ENCODE assay signal across 20 mouse cellular contexts in genomic region chr7:19247511-19247910, GRCm38 (mm10). TPM values are rescaled to one million over a fixed set of nuclear protein-coding genes. Genes with fewer than 3 reads are reported as not detected.
DNase-seq lines count a peak whose midpoint lies in the region; ATAC-seq and TF ChIP-seq lines count a peak whose summit lies in the region.
"Had no signal": no experiment of that assay in that cellular context is flagged by ENCODE, and none has a peak within 500 bp of the region (broad histone marks: within the 10 kb centered on the region; RNA-seq: fewer than 3 reads in every experiment).

No protein-coding gene starts in this region.

- H3K4me1 ChIP-seq in liver, embryonic 12.5 days = peaks cover 58% of the 10 kb centered on the region
- H3K4me1 ChIP-seq in liver, postnatal 0 days (ENCODE audit: insufficient read depth) = peaks cover 8% of the 10 kb centered on the region
- peaks cover 55% of the 10 kb centered on the region for H3K4me1 ChIP-seq in liver, embryonic 13.5 days (replicated peaks)
- peaks cover 30% of the 10 kb centered on the region for H3K4me1 ChIP-seq in liver, embryonic 16.5 days (ENCODE audit: control insufficient read depth, low read depth, low read length)
- H3K4me1 ChIP-seq: embryonic facial prominence, embryonic 13.5 days; forebrain, embryonic 12.5 days; heart, embryonic 15.5 days had no signal

- no peaks in the 10 kb centered on the region for H3K9me3 ChIP-seq in liver, embryonic 12.5 days (replicated peaks)
- no peaks in the 10 kb centered on the region for H3K9me3 ChIP-seq in liver, postnatal 0 days (ENCODE audit: low read length)
- H3K9me3 ChIP-seq in liver, embryonic 13.5 days (replicated peaks) = no peaks in the 10 kb centered on the region
- no peaks in the 10 kb centered on the region for H3K9me3 ChIP-seq in liver, embryonic 16.5 days (replicated peaks; ENCODE audit: control insufficient read depth, low read length)
- H3K9me3 ChIP-seq: embryonic facial prominence, embryonic 13.5 days; forebrain, embryonic 12.5 days; heart, embryonic 15.5 days; hindbrain, embryonic 13.5 days had no signal

- TF ChIP-seq CTCF in liver, postnatal 0 days (IDR thresholded peaks at IDR 0.05; ENCODE audit: low read depth) = no peak

- peak overlapping the region; percentile 28 for H3K9ac ChIP-seq in liver, embryonic 12.5 days
- no peak overlapping the region for H3K9ac ChIP-seq in liver, postnatal 0 days (replicated peaks)
- H3K9ac ChIP-seq in liver, embryonic 13.5 days = peak overlapping the region; percentile 43; the same call in 1 of the 2 replicates
- no peak overlapping the region; the same call in 1 of the 2 replicates for H3K9ac ChIP-seq in liver, embryonic 16.5 days (ENCODE audit: low read depth, low read length)
- H3K9ac ChIP-seq: embryonic facial prominence, embryonic 13.5 days; forebrain, embryonic 12.5 days; heart, embryonic 15.5 days; hindbrain, embryonic 13.5 days had no signal

- no peak for ATAC-seq in liver, embryonic 12.5 days
- no peak for ATAC-seq in liver, postnatal 0 days
- no peak for ATAC-seq in liver, embryonic 13.5 days (ENCODE audit: low read depth)
- ATAC-seq in liver, embryonic 16.5 days (ENCODE audit: low read depth) = no peak
- ATAC-seq: forebrain, embryonic 16.5 days; hindbrain, postnatal 0 days had no signal

- DNase-seq in liver, postnatal 0 days = no peak
- DNase-seq in liver, embryonic 13.5 days = peak; percentile 51
- no peak for DNase-seq in left cerebral cortex, postnatal 14 days (ENCODE audit: low spot score in 2 of 2)
- DNase-seq in frontal cortex, postnatal 25 days (ENCODE audit: low spot score in 2 of 2) = no peak
- DNase-seq: adrenal gland, postnatal 10 days; cerebellum, adult 18-20 months; cerebellum, adult 9-11 months; cerebellum, postnatal 36 days; heart, adult 11 months; heart, postnatal 14 days had no signal

- no peak overlapping the region for H3K4me3 ChIP-seq in liver, embryonic 12.5 days
- no peak overlapping the region for H3K4me3 ChIP-seq in liver, postnatal 0 days (ENCODE audit: low read depth, low read length)
- no peak overlapping the region for H3K4me3 ChIP-seq in liver, embryonic 13.5 days (replicated peaks)
- H3K4me3 ChIP-seq in liver, embryonic 16.5 days (ENCODE audit: low read depth, low read length) = no peak overlapping the region
- H3K4me3 ChIP-seq: embryonic facial prominence, embryonic 13.5 days; forebrain, embryonic 12.5 days; heart, embryonic 15.5 days; hindbrain, embryonic 13.5 days had no signal

- no peaks in the 10 kb centered on the region for H3K27me3 ChIP-seq in liver, embryonic 12.5 days (replicated peaks)
- no peaks in the 10 kb centered on the region for H3K27me3 ChIP-seq in liver, postnatal 0 days (ENCODE audit: insufficient read depth, low read length)
- no peaks in the 10 kb centered on the region for H3K27me3 ChIP-seq in liver, embryonic 13.5 days
- H3K27me3 ChIP-seq in liver, embryonic 16.5 days (ENCODE audit: control insufficient read depth, insufficient read depth, low read depth, low read length) = no peaks in the 10 kb centered on the region
- H3K27me3 ChIP-seq: embryonic facial prominence, embryonic 13.5 days; forebrain, embryonic 12.5 days; heart, embryonic 15.5 days; hindbrain, embryonic 13.5 days had no signal

- H3K4me2 ChIP-seq in liver, embryonic 12.5 days = peak overlapping the region; percentile 42; the same call in 1 of the 2 replicates
- H3K4me2 ChIP-seq in liver, postnatal 0 days (ENCODE audit: low read depth, low read length) = no peak overlapping the region; the same call in 1 of the 2 replicates
- peak overlapping the region; percentile 51 for H3K4me2 ChIP-seq in liver, embryonic 13.5 days
- no peak overlapping the region for H3K4me2 ChIP-seq in liver, embryonic 16.5 days (ENCODE audit: low read depth, low read length)
- H3K4me2 ChIP-seq: embryonic facial prominence, embryonic 13.5 days; forebrain, embryonic 12.5 days; heart, embryonic 15.5 days; hindbrain, embryonic 13.5 days had no signal

- peaks cover 31% of the 10 kb centered on the region for H3K36me3 ChIP-seq in liver, embryonic 12.5 days
- H3K36me3 ChIP-seq in liver, postnatal 0 days (replicated peaks; ENCODE audit: insufficient read depth, low read length) = peaks cover 18% of the 10 kb centered on the region
- peaks cover 28% of the 10 kb centered on the region for H3K36me3 ChIP-seq in liver, embryonic 13.5 days
- peaks cover 3% of the 10 kb centered on the region; the same call in 1 of the 2 replicates for H3K36me3 ChIP-seq in liver, embryonic 16.5 days (ENCODE audit: control insufficient read depth, insufficient read depth)

- WGBS in liver, embryonic 12.5 days (ENCODE audit: insufficient replicate concordance) = 68% methylated on average over 2 of the region's 2 CpGs
- 70% methylated on average over 2 of the region's 2 CpGs for WGBS in liver, postnatal 0 days (ENCODE audit: insufficient replicate concordance)
- WGBS in liver, embryonic 13.5 days (ENCODE audit: insufficient replicate concordance) = 82% methylated on average over 2 of the region's 2 CpGs
- 74% methylated on average over 2 of the region's 2 CpGs for WGBS in liver, embryonic 16.5 days (ENCODE audit: insufficient replicate concordance)

- intact Hi-C loops in left cerebral cortex, postnatal 14 days (cut with DNase I) = no loop called here

- no peak for TF ChIP-seq EP300 in liver, postnatal 0 days (IDR thresholded peaks at IDR 0.05; ENCODE audit: low read depth)

- H3K27ac ChIP-seq in liver, embryonic 12.5 days = peak overlapping the region; percentile 73
- no peak overlapping the region for H3K27ac ChIP-seq in liver, postnatal 0 days (ENCODE audit: low read depth)
- H3K27ac ChIP-seq in liver, embryonic 13.5 days = peak overlapping the region; percentile 88
- peak overlapping the region; percentile 71; the same call in 1 of the 2 replicates for H3K27ac ChIP-seq in liver, embryonic 16.5 days (ENCODE audit: low read length)
- H3K27ac ChIP-seq: embryonic facial prominence, embryonic 13.5 days; forebrain, embryonic 12.5 days; heart, embryonic 15.5 days; hindbrain, embryonic 13.5 days; hindbrain, postnatal 0 days had no signal

RNA-seq across cellular contexts. Expression of gene Opa3, which starts 19.4 kb away (rescaled TPM):
- 22.1 and 23.3 TPM in 2 replicates for polyA plus RNA-seq in liver, embryonic 12.5 days (2016; fragmentation: Nextera tagmentation; extraction: Ambion mirVana)
- polyA plus RNA-seq in liver, postnatal 0 days (2015; fragmentation: Nextera tagmentation; extraction: Ambion mirVana) = 8.7 and 9.7 TPM in 2 replicates
- polyA plus RNA-seq in liver, embryonic 13.5 days (2015; fragmentation: Nextera tagmentation; extraction: Ambion mirVana) = 17.3 and 18.8 TPM in 2 replicates
- 13.2 and 14.3 TPM in 2 replicates for polyA plus RNA-seq in liver, embryonic 16.5 days (2015; fragmentation: Nextera tagmentation; extraction: Ambion mirVana)
- 10 to 100 TPM; 40.0 to 43.9 TPM for total RNA-seq in left cerebral cortex, postnatal 14 days (2021)

RNA-seq across cellular contexts. Expression of gene Vasp, which starts 24.1 kb away (rescaled TPM):
- polyA plus RNA-seq in liver, embryonic 12.5 days (2016; fragmentation: Nextera tagmentation; extraction: Ambion mirVana) = 61.1 and 61.5 TPM in 2 replicates
- 36.2 and 36.4 TPM in 2 replicates for polyA plus RNA-seq in liver, postnatal 0 days (2015; fragmentation: Nextera tagmentation; extraction: Ambion mirVana)
- 45.6 and 46.7 TPM in 2 replicates for polyA plus RNA-seq in liver, embryonic 13.5 days (2015; fragmentation: Nextera tagmentation; extraction: Ambion mirVana)
- polyA plus RNA-seq in liver, embryonic 16.5 days (2015; fragmentation: Nextera tagmentation; extraction: Ambion mirVana) = 32.8 and 33.0 TPM in 2 replicates
- 10 to 100 TPM; 18.4 to 21.1 TPM for total RNA-seq in left cerebral cortex, postnatal 14 days (2021)

RNA-seq across cellular contexts. Expression of gene Ppm1n, which starts 32.4 kb away (rescaled TPM):
- not detected in 2 replicates for polyA plus RNA-seq in liver, embryonic 12.5 days (2016; fragmentation: Nextera tagmentation; extraction: Ambion mirVana)
- polyA plus RNA-seq in liver, postnatal 0 days (2015; fragmentation: Nextera tagmentation; extraction: Ambion mirVana) = 0.15 TPM in 1 of 2 replicates, not detected in the other
- polyA plus RNA-seq in liver, embryonic 13.5 days (2015; fragmentation: Nextera tagmentation; extraction: Ambion mirVana) = not detected in 2 replicates
- polyA plus RNA-seq in liver, embryonic 16.5 days (2015; fragmentation: Nextera tagmentation; extraction: Ambion mirVana) = 0.11 TPM in 1 of 2 replicates, not detected in the other
- under 1 TPM in 1 of 2 experiments, not detected in 1; 0.40 TPM for total RNA-seq in left cerebral cortex, postnatal 14 days (2021)
- total RNA-seq: heart, postnatal 14 days; hematopoietic stem cell, adult 5-6 weeks; MEL had no signal
- polyA plus RNA-seq: embryonic facial prominence, embryonic 13.5 days had no signal

RNA-seq across cellular contexts. Expression of gene Rtn2, which starts 34.9 kb away (rescaled TPM):
- 5.1 and 5.6 TPM in 2 replicates for polyA plus RNA-seq in liver, embryonic 12.5 days (2016; fragmentation: Nextera tagmentation; extraction: Ambion mirVana)
- 1.5 and 4.6 TPM in 2 replicates for polyA plus RNA-seq in liver, postnatal 0 days (2015; fragmentation: Nextera tagmentation; extraction: Ambion mirVana)
- polyA plus RNA-seq in liver, embryonic 13.5 days (2015; fragmentation: Nextera tagmentation; extraction: Ambion mirVana) = 4.0 and 4.1 TPM in 2 replicates
- polyA plus RNA-seq in liver, embryonic 16.5 days (2015; fragmentation: Nextera tagmentation; extraction: Ambion mirVana) = 2.9 and 4.1 TPM in 2 replicates
- 100 to 1,000 TPM; 115 to 123 TPM for total RNA-seq in left cerebral cortex, postnatal 14 days (2021)
- total RNA-seq: hematopoietic stem cell, adult 5-6 weeks had no signal

RNA-seq across cellular contexts. Expression of gene Gpr4, which starts 35.2 kb away (rescaled TPM):
- 0.51 and 0.62 TPM in 2 replicates for polyA plus RNA-seq in liver, embryonic 12.5 days (2016; fragmentation: Nextera tagmentation; extraction: Ambion mirVana)
- polyA plus RNA-seq in liver, postnatal 0 days (2015; fragmentation: Nextera tagmentation; extraction: Ambion mirVana) = 0.74 and 0.83 TPM in 2 replicates
- polyA plus RNA-seq in liver, embryonic 13.5 days (2015; fragmentation: Nextera tagmentation; extraction: Ambion mirVana) = 0.31 and 0.48 TPM in 2 replicates
- 0.49 and 0.60 TPM in 2 replicates for polyA plus RNA-seq in liver, embryonic 16.5 days (2015; fragmentation: Nextera tagmentation; extraction: Ambion mirVana)
- 1 to 10 TPM; 5.2 to 5.5 TPM for total RNA-seq in left cerebral cortex, postnatal 14 days (2021)

Comparison
In these comparisons a context has a peak if more than half of its experiments do, and no peak if none do; other contexts are left out.
1. H3K4me2 ChIP-seq: peak in liver, embryonic 12.5 days (single experiment) and liver, embryonic 13.5 days (single experiment); none in liver, postnatal 0 days (single experiment) and liver, embryonic 16.5 days (single experiment).
2. H3K9ac ChIP-seq: peak in liver, embryonic 12.5 days (single experiment) and liver, embryonic 13.5 days (single experiment); none in liver, postnatal 0 days (single experiment) and liver, embryonic 16.5 days (single experiment).